Mouse (Mus musculus): ENCODE measurements around the gene Stxbp5.

The Stxbp5 gene

GRCm38 (mm10) chr10:9733861-9734260 lies 167.0 kb downstream of the Stxbp5 start:
- DNase-seq, result no peak

- DNase-seq, result no peak
Observed at GRCm38 (mm10) chr10:9732065-9732749, 168.7 kb downstream of the Stxbp5 start.

- no peak for DNase-seq
Observed at GRCm38 (mm10) chr10:9722519-9723303, 178.2 kb downstream of the Stxbp5 start.

- DNase-seq, result no peak
Observed at GRCm38 (mm10) chr10:9720027-9720426, 180.9 kb downstream of the Stxbp5 start.

GRCm38 (mm10) chr10:9718086-9718485 lies 182.8 kb downstream of the Stxbp5 start:
- no peak for DNase-seq
